Mouse (Mus musculus) megakaryocyte, adult 5-6 weeks (primary cell): ENCODE data around the gene Nags. TPM values are rescaled to one million over a fixed set of nuclear protein-coding genes. Genes with fewer than 3 reads are reported as not detected.
A peak's percentile ranks its signal among the peaks of the same experiment; 100 is the strongest.
"Not testable (repeated sequence)": the region's sequence is repeated elsewhere in the genome, so short reads cannot be mapped to it uniquely, and the experiment has no call there.

ENCODE experiments used
- ATAC-seq: 2 replicates; pipeline ENCODE4 v1.8.0; 2016; ENCODE audit warnings: mild to moderate bottlenecking, inconsistent platforms; ENCODE audit not compliant: poor library complexity, severe bottlenecking
- total RNA-seq, 2 experiments: library from RNA; stranded (forward) in 1 of 2; stranded (reverse) in 1 of 2; fragments of 153-499, 151-499 nt in 1 of 2; fragments of 221-1000, 200-1000 nt in 1 of 2; gene quantifications; 2 replicates each; pipeline versions ENCODE4 v1.2.3 to v1.2.4; 2015 to 2017

The Nags gene
- total RNA-seq, 2 experiments from 2014 or later = not detected

DNA sequence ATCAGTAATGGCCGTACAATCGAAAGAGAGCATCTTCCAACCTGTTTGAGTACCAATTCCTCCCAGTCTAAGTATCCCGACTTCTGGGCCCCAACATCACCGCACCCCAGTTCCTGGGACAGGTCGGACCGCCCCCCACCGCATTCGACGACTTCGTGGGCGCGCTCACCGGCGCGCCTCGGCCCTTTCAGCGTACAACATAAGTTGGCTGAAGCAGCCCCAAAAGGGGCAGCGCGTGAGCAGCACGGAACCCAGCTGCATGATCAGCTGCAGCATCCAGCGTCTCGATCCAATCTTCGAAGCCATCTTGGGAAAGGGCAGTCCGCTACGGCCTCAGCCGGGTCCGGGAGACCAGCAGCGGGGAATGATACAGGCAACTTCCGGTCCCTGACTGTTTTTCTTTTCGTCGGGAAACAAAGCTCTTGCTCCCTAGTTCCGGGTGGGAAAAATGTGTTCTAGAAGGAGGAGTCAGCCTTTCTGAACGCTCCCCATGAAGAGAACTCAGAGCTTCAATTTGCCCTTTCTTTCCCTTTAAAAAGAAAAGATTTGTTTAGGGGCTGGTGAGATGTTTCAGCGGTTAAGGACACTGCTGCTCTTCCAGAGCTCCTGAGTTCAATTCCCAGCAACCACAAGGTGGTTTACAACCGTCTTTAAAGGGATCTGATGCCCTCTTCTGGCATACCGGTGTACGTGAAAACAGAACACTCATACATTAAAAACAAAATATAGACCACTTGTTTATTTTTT lies 10.9 kb downstream of the Nags start, which contains the start of gene Tmem101:
Tmem101 (minus strand) TSS at position 366 of the 747 bp plus-strand sequence.
- peak; percentile 97 for ATAC-seq

DNA sequence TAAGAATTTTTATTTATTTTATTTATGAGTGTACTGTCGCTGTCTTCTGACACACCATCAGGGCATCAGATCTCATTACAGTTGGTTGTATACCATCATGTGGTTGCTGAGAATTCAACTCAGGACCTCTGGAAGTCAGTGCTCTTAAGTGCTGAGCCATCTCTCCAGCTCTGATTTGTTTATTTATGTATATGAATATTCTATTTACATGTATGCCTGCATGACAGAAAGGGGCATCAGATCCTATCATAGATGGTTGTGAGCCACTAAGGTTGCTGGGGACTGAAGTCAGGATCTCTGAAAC lies 11.4 kb downstream of the Nags start:
- ATAC-seq = no peak

DNA sequence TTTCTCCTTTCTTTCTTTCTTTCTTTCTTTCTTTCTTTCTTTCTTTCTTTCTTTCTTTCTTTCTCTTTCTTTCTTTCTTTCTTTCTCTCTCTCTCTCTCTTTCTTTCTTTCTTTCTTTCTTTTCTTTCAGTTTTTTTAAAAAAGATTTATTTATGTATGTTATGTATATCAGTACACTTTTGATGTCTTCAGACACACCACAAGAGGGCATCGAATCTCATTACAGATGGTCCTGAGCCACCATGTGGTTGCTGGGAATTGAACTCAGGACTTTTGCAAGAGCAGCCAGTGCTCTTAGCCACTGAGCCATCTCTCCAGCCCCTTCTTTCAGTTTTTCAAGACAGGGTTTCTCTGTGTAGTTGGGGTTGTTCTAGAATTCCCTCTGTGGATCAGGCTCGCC lies 12.7 kb downstream of the Nags start:
- ATAC-seq = not testable (repeated sequence)

DNA sequence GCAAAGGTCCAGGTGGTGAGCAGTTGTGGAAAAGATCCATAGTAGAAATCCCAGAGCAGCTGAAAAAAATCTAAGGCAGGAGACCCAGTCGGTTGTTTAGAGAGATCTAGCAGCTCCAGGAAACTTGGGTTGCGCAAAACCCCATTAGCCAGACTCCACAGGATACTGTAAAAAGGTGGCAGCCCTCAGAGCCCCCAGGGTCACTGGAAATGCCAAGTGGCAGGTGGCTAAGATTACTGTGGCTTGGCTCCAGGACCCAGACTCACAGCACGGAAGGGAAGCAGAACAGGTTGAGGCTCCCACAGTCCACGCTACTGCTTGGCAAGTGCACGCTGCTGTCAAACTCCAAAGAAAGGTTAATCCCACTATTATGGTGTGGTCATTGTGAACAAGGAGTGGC lies 14.5 kb downstream of the Nags start:
- ATAC-seq = no peak

DNA sequence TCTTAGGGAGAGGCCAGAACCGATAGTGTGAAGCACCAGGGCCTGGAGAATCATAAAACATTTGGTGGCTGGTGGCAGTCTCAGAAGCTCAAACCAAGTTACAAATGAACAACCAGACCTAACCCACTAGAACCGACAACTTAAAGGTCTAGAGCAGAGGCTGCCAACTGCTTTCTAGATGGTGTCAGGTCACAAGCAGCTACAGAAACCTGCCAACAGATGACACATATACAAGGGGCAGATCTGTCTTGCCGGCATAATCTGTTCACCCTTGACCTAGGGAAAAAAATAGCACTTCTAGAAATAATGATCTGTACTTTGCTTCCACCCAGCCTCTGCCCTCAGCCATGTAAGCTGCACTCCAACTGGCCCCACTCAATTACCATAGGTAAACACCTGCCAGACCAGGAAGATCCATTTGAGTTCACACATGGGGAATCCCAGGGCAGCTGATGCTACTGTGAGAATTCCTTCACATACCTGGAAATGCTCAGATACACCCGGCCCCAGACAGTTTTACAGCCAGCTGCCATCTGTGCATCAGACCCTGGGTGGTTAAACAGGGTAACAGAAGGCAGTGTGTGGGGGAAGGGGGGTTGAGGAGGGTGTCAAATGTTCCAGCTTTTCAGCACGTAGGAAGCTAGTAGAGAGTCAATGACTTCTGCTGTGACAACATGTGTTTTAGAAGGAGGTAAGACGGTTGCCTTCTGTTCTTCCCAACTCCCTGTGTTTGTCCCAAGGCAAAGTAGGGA lies 20.8 kb downstream of the Nags start:
- ATAC-seq = no peak

DNA sequence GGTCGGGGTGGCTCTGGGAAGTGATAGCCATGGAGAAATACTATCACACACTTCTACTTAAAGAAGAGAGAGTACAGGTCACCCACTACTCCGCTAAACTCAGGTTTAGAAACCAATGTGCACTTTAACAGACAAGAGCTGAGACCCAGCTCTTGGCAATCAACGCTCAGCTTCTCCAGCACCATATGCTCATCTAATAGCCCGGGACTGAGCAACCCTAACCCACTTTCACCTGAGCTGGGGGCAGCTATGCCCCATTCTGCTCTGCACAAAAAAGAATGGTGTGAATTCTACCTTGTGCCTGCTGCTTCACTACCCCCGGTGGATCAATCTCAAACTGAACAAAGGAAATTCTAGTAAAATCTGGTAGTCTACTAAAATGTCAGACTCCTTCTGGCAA lies 22.2 kb downstream of the Nags start:
- no peak for ATAC-seq

DNA sequence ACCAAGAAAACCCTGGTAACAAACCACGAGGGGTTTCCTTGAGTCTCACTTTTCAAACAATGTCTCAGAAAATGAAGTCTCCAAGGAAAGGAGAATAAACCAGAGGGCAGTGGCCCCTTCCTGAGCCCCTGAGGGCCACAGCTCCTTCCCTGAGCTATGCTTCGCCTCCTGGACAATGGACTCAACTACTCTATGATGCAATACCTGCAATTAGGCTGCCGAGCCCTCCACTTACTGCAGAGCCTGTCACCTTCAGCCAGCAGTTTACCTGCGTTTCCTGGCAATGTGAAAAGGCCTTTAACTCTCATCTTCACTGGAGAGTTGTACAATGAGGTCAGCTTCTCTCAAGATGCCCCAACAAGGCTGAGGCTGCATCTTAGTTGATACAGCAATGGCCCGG lies 23.4 kb downstream of the Nags start:
- no peak for ATAC-seq

DNA sequence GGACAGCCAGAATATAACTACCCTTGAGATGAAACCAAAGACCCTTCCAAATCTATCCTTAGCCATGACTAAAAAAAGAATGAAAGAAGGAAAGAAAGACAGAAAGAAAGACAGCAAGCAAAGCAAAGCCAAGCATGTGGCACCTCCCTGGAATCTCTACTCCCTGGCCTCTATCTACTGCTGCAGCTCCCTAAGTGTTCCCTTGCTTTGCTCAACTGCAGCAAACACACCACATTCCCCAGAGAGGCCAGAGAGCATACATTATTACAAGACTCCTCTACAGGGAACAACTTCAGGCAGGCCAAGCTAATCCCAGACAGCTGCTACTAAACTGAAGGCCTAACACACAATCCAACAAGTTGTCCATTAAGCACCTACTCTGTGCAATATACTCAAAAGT lies 34.5 kb downstream of the Nags start:
- ATAC-seq = no peak

DNA sequence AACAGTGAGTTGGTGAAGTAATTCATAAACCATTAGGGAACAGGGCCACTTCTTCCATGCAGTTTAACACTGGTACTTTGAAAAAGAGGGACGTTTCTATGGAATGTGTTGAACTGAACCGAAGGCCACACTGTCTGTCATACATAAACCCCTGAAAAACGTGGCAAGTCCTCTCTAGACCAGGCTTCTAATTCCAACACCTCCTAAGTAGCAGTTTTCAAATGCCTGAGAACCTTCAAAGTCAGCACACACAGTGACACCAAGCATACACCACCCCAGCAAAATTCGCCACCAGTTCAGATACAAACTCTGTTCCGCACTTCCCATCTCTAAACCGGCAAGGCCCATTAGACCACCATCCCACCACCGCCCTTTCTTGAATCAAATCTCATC lies 38.9 kb downstream of the Nags start:
- ATAC-seq = no peak

DNA sequence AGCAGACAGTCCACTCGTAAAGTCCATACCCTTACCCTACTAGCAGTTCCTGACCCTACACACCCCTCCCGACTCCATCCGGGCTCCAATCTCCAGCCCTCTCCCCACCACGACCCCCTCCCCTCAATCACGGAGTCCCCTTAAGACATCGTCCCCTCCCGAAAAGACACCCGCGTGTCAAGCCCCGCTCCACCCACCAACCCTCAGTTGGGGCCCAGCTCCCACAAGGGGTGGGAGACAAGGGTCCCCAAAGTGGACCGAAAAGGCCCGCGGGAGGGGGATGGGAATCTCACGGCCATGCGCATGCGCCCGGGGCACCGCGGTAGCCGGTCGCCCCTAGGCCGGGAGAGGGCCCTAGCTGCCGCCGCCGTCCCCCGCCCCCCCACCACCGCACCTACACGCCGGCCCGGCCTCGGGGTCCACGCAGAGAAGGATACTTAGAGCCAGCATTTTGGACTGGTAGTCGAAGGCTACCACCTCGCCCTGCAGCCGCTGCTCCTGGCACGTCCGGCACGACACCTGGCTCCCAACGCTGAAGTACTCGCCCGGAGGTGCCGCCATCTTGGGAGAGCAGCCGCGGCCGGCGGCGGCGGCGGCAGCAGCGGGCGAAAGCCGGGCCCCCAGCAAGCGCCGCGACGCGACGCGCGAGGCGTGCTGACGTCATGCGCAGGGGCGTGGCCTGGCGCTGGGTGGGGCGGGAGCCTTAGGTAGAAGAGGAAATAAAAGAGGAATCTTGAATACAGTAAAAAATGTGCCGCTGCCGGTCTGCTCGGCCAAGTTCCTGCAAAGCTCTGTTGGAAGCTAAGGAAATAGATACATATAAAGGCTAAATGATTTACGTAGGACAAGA lies 39.6 kb downstream of the Nags start, which contains the start of gene Lsm12:
Lsm12 (minus strand) TSS at position 651 of the 850 bp plus-strand sequence.
- peak; percentile 90 for ATAC-seq

DNA sequence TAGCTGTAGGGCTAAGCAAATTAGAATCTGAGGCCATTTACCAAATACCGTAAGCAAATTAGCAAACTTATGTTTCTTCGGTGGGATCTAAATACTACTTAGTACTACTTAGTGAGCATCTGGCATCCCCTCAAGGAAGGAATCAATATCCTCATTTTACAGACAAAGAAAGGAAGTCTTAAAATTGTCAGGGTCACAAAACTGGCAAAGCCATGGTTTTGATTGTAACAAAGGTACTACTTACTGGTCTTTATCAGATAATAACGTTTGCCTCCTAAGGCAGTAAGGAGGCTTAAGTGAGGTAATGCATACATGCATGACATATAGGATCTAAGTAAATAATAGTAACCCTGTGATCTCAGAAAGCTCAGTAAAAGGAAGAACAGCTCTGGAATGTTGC lies 40.4 kb downstream of the Nags start:
- no peak for ATAC-seq

DNA sequence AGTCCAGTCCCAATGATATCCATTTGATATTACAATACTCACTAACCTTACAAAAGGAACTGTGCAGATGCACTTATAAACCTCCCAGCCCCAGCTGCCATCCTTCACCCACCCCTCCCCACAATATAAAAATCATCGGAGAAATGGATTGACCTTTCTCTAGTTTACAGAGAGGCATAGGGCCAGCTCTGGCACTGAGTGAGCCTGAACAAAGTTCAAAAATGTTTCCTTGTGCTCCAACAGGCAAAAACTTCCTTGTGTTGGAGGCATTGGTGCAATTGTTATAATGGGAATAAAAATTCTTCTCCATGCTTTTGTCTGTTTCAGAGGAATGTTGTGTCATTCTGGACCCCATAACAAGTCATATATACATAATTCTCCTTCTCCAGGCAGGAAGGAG lies 40.9 kb downstream of the Nags start:
- ATAC-seq = no peak

DNA sequence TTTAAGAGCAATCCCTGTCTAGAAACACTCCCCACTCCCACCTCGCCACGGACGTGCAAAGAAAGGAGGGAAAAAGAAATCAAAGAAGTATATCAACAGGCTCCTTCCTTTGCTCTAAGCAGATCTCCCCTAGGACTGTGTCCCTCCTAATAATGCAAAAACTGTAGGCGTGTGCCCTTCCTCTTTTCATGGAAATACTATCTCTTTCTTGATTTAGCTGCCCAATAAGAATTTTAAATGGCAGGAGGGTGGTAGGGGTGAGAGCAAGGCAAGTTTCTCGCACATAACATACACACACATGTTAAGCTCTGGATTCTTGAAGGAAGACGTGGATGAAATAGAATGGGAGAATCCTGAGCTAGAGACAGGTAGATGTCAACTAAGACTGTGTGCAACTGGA lies 43.7 kb downstream of the Nags start:
- ATAC-seq = no peak

DNA sequence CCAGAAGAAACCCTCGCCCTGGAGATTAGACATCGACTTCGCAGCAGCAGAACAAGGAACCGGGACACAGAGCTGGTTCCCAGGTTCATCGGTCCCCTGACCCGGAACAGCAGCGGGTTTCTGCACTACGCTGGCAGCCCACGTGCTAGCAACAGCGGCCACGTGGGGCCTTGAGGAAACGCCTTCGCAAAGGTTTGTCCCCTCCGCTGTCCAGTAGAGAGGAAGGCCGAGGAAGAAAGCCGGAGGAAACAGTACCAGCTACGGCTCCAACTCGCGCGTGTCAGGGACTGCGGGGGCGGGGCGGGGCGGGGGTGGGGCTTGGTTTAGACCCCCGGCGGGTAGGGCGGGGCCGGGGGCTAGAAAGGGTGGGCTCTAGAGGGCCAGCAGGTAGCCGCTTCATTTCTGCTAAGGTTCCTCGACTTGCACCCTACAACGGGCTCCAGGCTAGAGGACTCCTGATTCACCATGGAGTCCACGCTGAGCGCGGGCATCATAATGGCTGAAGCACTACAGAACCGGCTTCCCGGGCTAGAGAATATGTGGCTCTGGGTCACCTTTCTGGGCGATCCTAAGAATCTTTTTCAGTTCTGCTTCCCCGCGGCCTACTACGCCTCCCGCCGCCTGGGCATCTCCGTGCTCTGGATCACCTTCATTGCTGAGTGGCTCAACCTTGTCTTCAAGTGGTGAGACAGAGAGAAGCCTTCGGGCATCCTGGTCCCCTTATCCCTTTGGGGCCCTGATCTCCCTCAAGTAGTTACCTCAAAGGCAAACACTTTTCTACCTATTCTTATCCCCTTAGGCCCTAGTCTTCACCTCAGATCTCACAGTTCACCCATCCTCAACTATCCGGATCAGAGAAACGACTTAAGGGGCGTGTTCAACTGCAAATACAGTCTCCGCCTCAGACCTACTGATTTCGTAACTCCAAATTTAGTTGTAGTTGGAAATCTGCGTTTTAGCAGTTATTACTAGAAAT lies 44.4 kb downstream of the Nags start, which contains the start of gene G6pc3:
G6pc3 (plus strand) TSS at position 160 of the 976 bp plus-strand sequence.
- ATAC-seq = peak; percentile 81

DNA sequence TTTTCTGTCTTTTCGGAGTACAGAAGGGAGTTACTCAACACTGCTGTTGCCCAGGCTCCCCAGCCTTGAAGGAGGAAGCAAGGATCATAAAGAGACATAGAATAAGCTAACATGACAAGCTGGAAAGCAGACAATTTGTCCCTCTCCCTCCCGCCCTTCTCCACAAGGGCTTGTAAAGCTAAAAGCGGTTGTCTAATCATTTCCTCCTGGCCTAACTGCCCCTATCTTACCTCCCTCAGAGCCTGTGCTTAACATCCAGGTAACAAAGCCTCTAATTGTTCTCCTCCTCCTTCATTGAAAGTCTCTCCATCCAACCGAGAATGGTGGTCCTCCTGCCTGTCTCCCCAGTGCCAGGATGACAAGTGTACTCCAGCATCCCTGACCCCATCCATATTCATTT lies 45.5 kb downstream of the Nags start:
- ATAC-seq = no peak

DNA sequence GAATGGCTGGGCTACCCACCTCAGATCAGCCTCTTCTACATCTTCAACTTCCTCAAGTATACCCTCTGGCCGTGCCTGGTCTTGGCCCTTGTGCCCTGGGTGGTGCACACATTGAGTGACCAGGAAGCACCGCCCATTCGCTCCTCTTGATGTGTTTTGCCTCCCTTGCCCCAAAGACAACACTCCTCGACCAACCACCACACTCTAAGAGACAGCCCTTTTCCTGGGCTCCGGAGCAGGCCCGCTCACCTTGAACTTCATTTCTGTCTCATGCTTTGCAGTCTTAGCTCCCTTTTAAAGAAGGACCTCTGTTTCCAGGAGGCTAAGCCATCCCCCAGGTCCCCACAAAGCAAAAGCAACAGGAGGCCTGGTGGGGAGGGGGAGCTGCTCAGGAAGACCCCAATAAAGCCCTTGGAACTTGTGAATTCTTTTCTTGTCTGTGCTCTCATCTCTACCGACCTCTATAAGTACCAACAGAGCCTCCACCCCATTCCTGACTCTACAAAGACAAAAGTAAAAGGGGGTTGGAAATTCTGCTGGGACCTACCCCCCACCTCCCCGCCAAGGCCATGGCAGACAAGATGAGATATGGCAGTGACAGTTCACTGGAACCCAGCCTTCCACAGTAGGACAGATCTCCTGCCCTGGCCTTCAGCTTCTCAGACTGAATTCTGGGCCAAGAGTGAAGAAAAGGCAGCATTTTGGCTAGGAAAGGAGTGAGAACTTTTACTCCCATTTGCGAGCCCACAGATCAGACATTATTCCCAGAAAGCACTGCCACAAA lies 48.5 kb downstream of the Nags start:
- ATAC-seq = no peak

DNA sequence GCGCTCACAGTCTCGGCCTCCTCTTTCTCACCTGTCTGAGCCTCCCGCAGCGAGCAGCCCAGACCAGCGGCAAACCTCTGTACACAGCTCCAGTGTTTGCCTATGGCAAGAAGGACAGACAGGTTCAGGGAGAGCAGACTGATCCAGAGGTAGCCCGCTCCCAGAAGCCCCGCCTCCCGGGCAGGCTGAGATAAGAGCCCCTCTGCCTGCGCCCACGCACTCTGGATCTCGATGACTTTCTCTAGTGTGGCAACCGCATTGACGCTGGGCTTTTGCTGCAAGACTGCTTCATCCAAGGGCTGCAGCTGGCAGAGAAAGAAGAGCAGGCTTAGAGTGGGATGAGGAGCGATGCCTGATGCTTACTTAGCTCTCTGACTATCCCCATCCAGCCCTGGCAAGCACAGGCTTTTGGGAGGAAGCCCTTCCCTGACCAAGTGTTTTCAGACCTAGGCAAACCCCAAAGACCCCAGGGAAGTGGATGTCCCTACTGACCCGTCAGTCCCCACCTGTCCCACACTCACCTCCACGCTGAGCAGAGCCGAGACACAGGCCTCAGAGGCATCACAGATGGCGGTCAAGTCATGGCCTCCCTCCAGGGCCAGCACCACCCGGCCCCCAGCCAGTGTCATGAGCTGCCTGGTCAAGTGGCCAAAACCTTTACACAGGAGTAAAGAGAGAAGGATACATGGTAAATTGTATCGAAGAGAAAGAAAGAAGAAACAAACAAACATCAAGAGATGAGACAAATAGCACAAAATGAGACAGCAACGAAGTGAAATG lies 50.9 kb downstream of the Nags start:
- no peak for ATAC-seq

DNA sequence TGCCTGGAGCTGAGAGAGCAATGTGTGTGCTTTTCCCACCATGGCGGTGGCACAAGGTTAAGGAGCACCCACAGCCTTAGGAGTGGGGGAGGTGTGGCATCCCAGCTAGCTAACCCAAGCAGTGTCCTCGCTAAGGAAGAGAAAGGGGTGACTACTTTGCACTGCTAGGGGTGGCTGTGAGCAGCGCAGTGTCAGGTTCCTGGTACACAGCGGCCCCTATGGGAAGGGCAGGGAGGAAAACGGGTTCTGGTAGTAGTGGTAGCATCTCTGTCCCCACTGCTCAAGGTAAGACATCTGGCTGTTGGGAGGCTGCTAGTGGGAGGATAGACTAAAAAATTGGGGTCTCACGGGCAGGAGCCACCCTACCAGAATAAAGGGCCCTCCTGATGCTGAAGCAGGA lies 52.9 kb downstream of the Nags start:
- no peak for ATAC-seq
